Mouse (Mus musculus) limb, embryonic 14.5 days (tissue): ENCODE measurements at regions not wholly inside any gene's neighbourhood (a gene's known extent, or its start where the extent isn't known, plus 50 kb on each side); places are given as distances from the start of the nearest gene placed in this dataset.
A peak's percentile ranks its signal among the peaks of the same experiment; 100 is the strongest.

Experiments used
- ATAC-seq: fragments of 200-750 bp; cut with Nextera tagmentation; 2 replicates; pipeline ENCODE4 v1.8.0; 2017; ENCODE audit warnings: low read depth, moderate number of reproducible peaks, moderate TSS enrichment; ENCODE audit not compliant: low FRiP score
- DNase-seq: peaks from one replicate; pipeline ENCODE4 v3.0.0-alpha.2; 2015; ENCODE audit warnings: low spot score
- H3K27ac ChIP-seq: fragments of 300-500 bp; sonication (generic); replicated peaks from 2 replicates; pipeline ENCODE4 v1.5.1; 2014; ENCODE audit warnings: low read depth, mild to moderate bottlenecking, low read length, moderate library complexity, mixed read lengths
- H3K27me3 ChIP-seq: fragments of 300-500 bp; sonication (generic); 2 replicates; pipeline ENCODE4 v1.6.1; 2014; ENCODE audit warnings: low read length, mixed read lengths; ENCODE audit not compliant: control insufficient read depth, insufficient read depth
- H3K36me3 ChIP-seq: fragments of 300-500 bp; sonication (generic); 2 replicates; pipeline ENCODE4 v1.6.1; 2014; ENCODE audit warnings: mild to moderate bottlenecking, low read length, moderate library complexity, mixed read lengths; ENCODE audit not compliant: control insufficient read depth, insufficient read depth
- H3K4me1 ChIP-seq: fragments of 300-500 bp; sonication (generic); 2 replicates; pipeline ENCODE4 v1.6.1; 2014; ENCODE audit warnings: antibody characterized with exemption, low read length, mixed read lengths; ENCODE audit not compliant: control insufficient read depth, insufficient read depth
- H3K4me2 ChIP-seq: fragments of 300-500 bp; sonication (generic); replicated peaks from 2 replicates; pipeline ENCODE4 v1.6.1; 2014; ENCODE audit warnings: low read depth, mild to moderate bottlenecking, low read length, moderate library complexity; ENCODE audit not compliant: severe bottlenecking
- H3K4me3 ChIP-seq: fragments of 300-500 bp; sonication (generic); replicated peaks from 2 replicates; pipeline ENCODE4 v1.5.1; 2014; ENCODE audit warnings: low read length
- H3K9ac ChIP-seq: fragments of 300-500 bp; sonication (generic); 2 replicates; pipeline ENCODE4 v1.6.1; 2014; ENCODE audit warnings: mild to moderate bottlenecking, low read depth, low read length, moderate library complexity; ENCODE audit not compliant: severe bottlenecking
- H3K9me3 ChIP-seq: fragments of 300-500 bp; sonication (generic); 2 replicates; pipeline ENCODE4 v1.6.1; 2016; ENCODE audit warnings: low read length; ENCODE audit not compliant: control insufficient read depth
- POLR2A ChIP-seq: fragments of 200-500 bp; IDR thresholded peaks from 2 replicates; pipeline ENCODE4 v1.8.0; 2012; ENCODE audit warnings: inconsistent platforms, mild to moderate bottlenecking, moderate library complexity, borderline replicate concordance; ENCODE audit not compliant: insufficient read depth, insufficient read length; ENCODE audit errors: extremely low read depth
- WGBS: fragments of 180-500 bp; shearing (Covaris S2); extraction: QIAGEN DNeasy Blood & Tissue Kit; methylation state at CpG from one replicate; pipeline ENCODE4 v1.1.7; 2014; 5-methylcytosine and 5-hydroxymethylcytosine counted together

GRCm38 (mm10) chr17:27364899-27365298 is 156.3 kb downstream of the Grm4 start:
- 96% methylated on average over 6 of the region's 6 CpGs for WGBS
- TF ChIP-seq POLR2A, result no peak

GRCm38 (mm10) chr17:27364338-27364737 is 156.9 kb downstream of the Grm4 start:
- no peaks in the 10 kb centered on the region for H3K36me3 ChIP-seq
- no peak overlapping the region for H3K4me2 ChIP-seq
- ATAC-seq (no peak), DNase-seq (no peak)
- no peak overlapping the region for H3K27ac ChIP-seq
- no peaks in the 10 kb centered on the region for H3K9me3 ChIP-seq
- H3K4me3 ChIP-seq, result no peak overlapping the region
- H3K4me1 ChIP-seq, result no peaks in the 10 kb centered on the region
- no peak for TF ChIP-seq POLR2A
- no peak overlapping the region for H3K9ac ChIP-seq
- no peaks in the 10 kb centered on the region for H3K27me3 ChIP-seq
- 93% methylated on average over 7 of the region's 7 CpGs for WGBS

More at GRCm38 (mm10) chr17:27364899-27365298, 156.3 kb downstream of the Grm4 start:
- Histone ChIP-seq H3K4me3 (no peak overlapping the region), H3K27ac (no peak overlapping the region), H3K4me2 (no peak overlapping the region), H3K36me3 (no peaks in the 10 kb centered on the region), H3K27me3 (no peaks in the 10 kb centered on the region), H3K9me3 (no peaks in the 10 kb centered on the region), H3K9ac (no peak overlapping the region), H3K4me1 (no peaks in the 10 kb centered on the region)
- ATAC-seq (no peak), DNase-seq (no peak)

GRCm38 (mm10) chr17:27363911-27364310 is 157.3 kb downstream of the Grm4 start:
- ATAC-seq, result no peak
- no peak overlapping the region for H3K27ac ChIP-seq
- H3K4me2 ChIP-seq, result no peak overlapping the region
- H3K36me3 ChIP-seq, result no peaks in the 10 kb centered on the region
- no peaks in the 10 kb centered on the region for H3K9me3 ChIP-seq
- no peaks in the 10 kb centered on the region for H3K27me3 ChIP-seq
- H3K4me1 ChIP-seq, result no peaks in the 10 kb centered on the region
- WGBS, result 74% methylated on average over 6 of the region's 6 CpGs
- no peak for TF ChIP-seq POLR2A
- DNase-seq, result no peak
- H3K4me3 ChIP-seq, result no peak overlapping the region
- no peak overlapping the region for H3K9ac ChIP-seq

GRCm38 (mm10) chr17:27362221-27362620 is 158.0 kb upstream of the Lemd2 start:
- Histone ChIP-seq H3K4me1 (no peaks in the 10 kb centered on the region), H3K27me3 (no peaks in the 10 kb centered on the region), H3K9ac (no peak overlapping the region), H3K27ac (no peak overlapping the region), H3K36me3 (no peaks in the 10 kb centered on the region), H3K9me3 (no peaks in the 10 kb centered on the region), H3K4me3 (no peak overlapping the region), H3K4me2 (no peak overlapping the region)
- ATAC-seq (no peak), DNase-seq (no peak)
- TF ChIP-seq POLR2A, result no peak
- 91% methylated on average over 8 of the region's 8 CpGs for WGBS

GRCm38 (mm10) chr17:27361362-27361761 is 157.1 kb upstream of the Lemd2 start:
- H3K27ac ChIP-seq, result no peak overlapping the region
- H3K4me3 ChIP-seq, result no peak overlapping the region
- ATAC-seq (no peak), DNase-seq (peak; percentile 50)
- no peaks in the 10 kb centered on the region for H3K9me3 ChIP-seq
- no peaks in the 10 kb centered on the region for H3K4me1 ChIP-seq
- no peak overlapping the region for H3K4me2 ChIP-seq
- H3K9ac ChIP-seq, result no peak overlapping the region
- WGBS, result 81% methylated on average over 2 of the region's 2 CpGs
- no peaks in the 10 kb centered on the region for H3K36me3 ChIP-seq
- no peak for TF ChIP-seq POLR2A
- no peaks in the 10 kb centered on the region for H3K27me3 ChIP-seq

GRCm38 (mm10) chr17:27356862-27357261 is 152.6 kb upstream of the Lemd2 start:
- TF ChIP-seq POLR2A, result no peak
- DNase-seq (no peak), ATAC-seq (no peak)
- no peak overlapping the region for H3K4me2 ChIP-seq
- no peak overlapping the region for H3K9ac ChIP-seq
- no peaks in the 10 kb centered on the region for H3K9me3 ChIP-seq
- WGBS, result 83% methylated on average over 3 of the region's 3 CpGs
- no peak overlapping the region for H3K4me3 ChIP-seq
- no peaks in the 10 kb centered on the region for H3K36me3 ChIP-seq
- no peaks in the 10 kb centered on the region for H3K4me1 ChIP-seq
- no peaks in the 10 kb centered on the region for H3K27me3 ChIP-seq
- no peak overlapping the region for H3K27ac ChIP-seq
